Mouse (Mus musculus) olfactory bulb, adult 2 months (tissue): ENCODE measurements at regions not wholly inside any gene's neighbourhood (a gene's known extent, or its start where the extent isn't known, plus 50 kb on each side); places are given as distances from the start of the nearest gene placed in this dataset.

Experiments used
- H3K27ac ChIP-seq: fragments of 200-500 bp; 2 replicates; pipeline ENCODE4 v1.5.1; 2012; ENCODE audit warnings: low read depth, low read length; ENCODE audit not compliant: insufficient read depth
- H3K4me1 ChIP-seq: fragments of 200-500 bp; 2 replicates; pipeline ENCODE4 v1.6.1; 2012; ENCODE audit warnings: low read length; ENCODE audit not compliant: control insufficient read depth, insufficient read depth
- H3K4me3 ChIP-seq: fragments of 200-500 bp; 2 replicates; pipeline ENCODE4 v1.5.1; 2012; ENCODE audit warnings: mild to moderate bottlenecking, low read depth, low read length, moderate library complexity; ENCODE audit not compliant: insufficient read depth
- CTCF ChIP-seq: fragments of 200-500 bp; IDR thresholded peaks from 2 replicates; pipeline ENCODE4 v1.5.1; 2012; ENCODE audit warnings: low read depth, mild to moderate bottlenecking, low read length, moderate library complexity; ENCODE audit not compliant: insufficient read depth
- POLR2A ChIP-seq: fragments of 200-500 bp; IDR thresholded peaks from 2 replicates; pipeline ENCODE4 v1.6.1; 2012; ENCODE audit warnings: mild to moderate bottlenecking, low read depth, low read length, moderate library complexity; ENCODE audit not compliant: insufficient read depth
- WGBS: fragments of 180-500 bp; shearing (Covaris S2); methylation state at CpG from one replicate; pipeline ENCODE4 v1.1.7; 2018; 5-methylcytosine and 5-hydroxymethylcytosine counted together

- TF ChIP-seq CTCF (no peak), POLR2A (no peak)
- Histone ChIP-seq H3K4me3 (no peak overlapping the region), H3K4me1 (peaks cover 6% of the 10 kb centered on the region), H3K27ac (no peak overlapping the region)
- 83% methylated on average over 4 of the region's 4 CpGs for WGBS
Measured at GRCm38 (mm10) chr2:21030650-21031049, 62.0 kb upstream of the Arhgap21 start.

GRCm38 (mm10) chr2:21029391-21030010 lies 60.8 kb upstream of the Arhgap21 start:
- H3K27ac ChIP-seq, result no peak overlapping the region
- no peak overlapping the region for H3K4me3 ChIP-seq
- H3K4me1 ChIP-seq, result peaks cover 3% of the 10 kb centered on the region
- no peak for TF ChIP-seq POLR2A
- TF ChIP-seq CTCF, result no peak
- WGBS, result 50% methylated on average over 5 of the region's 5 CpGs

- Histone ChIP-seq H3K4me1 (no peaks in the 10 kb centered on the region), H3K4me3 (no peak overlapping the region), H3K27ac (no peak overlapping the region)
- TF ChIP-seq POLR2A (no peak), CTCF (no peak)
- WGBS, result 36% methylated on average over 2 of the region's 2 CpGs
Measured at GRCm38 (mm10) chr2:21028605-21029004, 59.9 kb upstream of the Arhgap21 start.

- WGBS, result 71% methylated on average over 1 of the region's 1 CpGs
- TF ChIP-seq CTCF (no peak), POLR2A (no peak)
- Histone ChIP-seq H3K4me3 (no peak overlapping the region), H3K27ac (no peak overlapping the region), H3K4me1 (no peaks in the 10 kb centered on the region)
Measured at GRCm38 (mm10) chr2:21018535-21018934, 49.9 kb upstream of the Arhgap21 start.
